Mouse (Mus musculus) ES-E14 (cell line): ENCODE measurements around the gene Setd7. TPM values are rescaled to one million over a fixed set of nuclear protein-coding genes. Genes with fewer than 3 reads are reported as not detected.
A peak's percentile ranks its signal among the peaks of the same experiment; 100 is the strongest.

ENCODE experiments used
- DNase-seq: peaks from one replicate; pipeline ENCODE4 v3.0.0-alpha.2; 2013; ENCODE audit warnings: low read depth, low spot score
- H3K27ac ChIP-seq: 2 replicates; pipeline ENCODE4 v1.5.1; 2012; ENCODE audit warnings: low read depth, mild to moderate bottlenecking, low read length, moderate library complexity, mixed read lengths; ENCODE audit not compliant: poor library complexity, insufficient read depth, severe bottlenecking
- H3K36me3 ChIP-seq: 2 replicates; pipeline ENCODE4 v1.6.1; 2012; ENCODE audit warnings: mild to moderate bottlenecking, low read length, moderate library complexity, mixed read lengths; ENCODE audit not compliant: control insufficient read depth, poor library complexity, insufficient read depth, severe bottlenecking
- H3K4me1 ChIP-seq, 2 experiments: fragments of 150-350 bp in 1 of 2; sonication (generic) in 1 of 2; 2 replicates each; pipeline ENCODE4 v1.6.1; 2012; ENCODE audit warnings: low read length in 2 of 2, mild to moderate bottlenecking in 1 of 2, mixed read lengths in 1 of 2; ENCODE audit not compliant: control insufficient read depth in 2 of 2, insufficient read depth in 2 of 2, poor library complexity in 1 of 2
- H3K4me3 ChIP-seq, 2 experiments: fragments of 150-350 bp in 1 of 2; sonication (generic) in 1 of 2; 2 replicates each; pipeline ENCODE4 v1.5.1; 2012; ENCODE audit warnings: low read length in 2 of 2, low read depth in 1 of 2, mild to moderate bottlenecking in 1 of 2, mixed read lengths in 1 of 2; ENCODE audit not compliant: insufficient read depth in 1 of 2, poor library complexity in 1 of 2, severe bottlenecking in 1 of 2
- H3K9ac ChIP-seq: 2 replicates; pipeline ENCODE4 v1.6.1; 2012; ENCODE audit warnings: low read depth, mild to moderate bottlenecking, low read length, mixed read lengths; ENCODE audit not compliant: poor library complexity, insufficient read depth, severe bottlenecking
- H3K9me3 ChIP-seq: fragments of 150-350 bp; sonication (generic); 2 replicates; pipeline ENCODE4 v1.6.1; 2012; ENCODE audit warnings: low read depth, mild to moderate bottlenecking, low read length; ENCODE audit not compliant: control insufficient read depth, insufficient read depth
- CHD2 ChIP-seq: IDR thresholded peaks from 2 replicates; pipeline ENCODE4 v1.6.1; 2014; ENCODE audit warnings: mild to moderate bottlenecking, low read depth, low read length, inconsistent platforms
- HCFC1 ChIP-seq: IDR thresholded peaks from 2 replicates; pipeline ENCODE4 v1.6.1; 2012; ENCODE audit warnings: low read length, inconsistent platforms, borderline replicate concordance; ENCODE audit not compliant: insufficient read depth
- MAFK ChIP-seq: IDR thresholded peaks from 2 replicates; pipeline ENCODE4 v1.6.1; 2014; ENCODE audit warnings: mild to moderate bottlenecking, low read depth, low read length, inconsistent platforms; ENCODE audit not compliant: insufficient read depth
- ZC3H11A ChIP-seq: IDR thresholded peaks from 2 replicates; pipeline ENCODE4 v1.6.1; 2012; ENCODE audit warnings: low read depth, mild to moderate bottlenecking, inconsistent platforms, low read length, borderline replicate concordance
- ZNF384 ChIP-seq: IDR thresholded peaks from 2 replicates; pipeline ENCODE4 v1.6.1; 2012; ENCODE audit warnings: low read depth, low read length, inconsistent platforms
- in situ Hi-C, 2 experiments: fragments of 600-800 bp; cut with MboI; formaldehyde crosslinking; loops; one replicate each; pipeline ENCODE4 v1.15.1; 2025; ENCODE audit warnings: low sequenced_read_pairs in 2 of 2, inconsistent platforms in 1 of 2; ENCODE audit not compliant: unreplicated experiment in 2 of 2
- total RNA-seq: library from RNA; depleted of rRNA; stranded (reverse); fragments of 300-350 nt; gene quantifications from 2 replicates; pipeline ENCODE4 v1.2.3, GENCODE M21; 2012

Setd7 gene
- total RNA-seq, 1 experiment = 17.5 TPM

DNA sequence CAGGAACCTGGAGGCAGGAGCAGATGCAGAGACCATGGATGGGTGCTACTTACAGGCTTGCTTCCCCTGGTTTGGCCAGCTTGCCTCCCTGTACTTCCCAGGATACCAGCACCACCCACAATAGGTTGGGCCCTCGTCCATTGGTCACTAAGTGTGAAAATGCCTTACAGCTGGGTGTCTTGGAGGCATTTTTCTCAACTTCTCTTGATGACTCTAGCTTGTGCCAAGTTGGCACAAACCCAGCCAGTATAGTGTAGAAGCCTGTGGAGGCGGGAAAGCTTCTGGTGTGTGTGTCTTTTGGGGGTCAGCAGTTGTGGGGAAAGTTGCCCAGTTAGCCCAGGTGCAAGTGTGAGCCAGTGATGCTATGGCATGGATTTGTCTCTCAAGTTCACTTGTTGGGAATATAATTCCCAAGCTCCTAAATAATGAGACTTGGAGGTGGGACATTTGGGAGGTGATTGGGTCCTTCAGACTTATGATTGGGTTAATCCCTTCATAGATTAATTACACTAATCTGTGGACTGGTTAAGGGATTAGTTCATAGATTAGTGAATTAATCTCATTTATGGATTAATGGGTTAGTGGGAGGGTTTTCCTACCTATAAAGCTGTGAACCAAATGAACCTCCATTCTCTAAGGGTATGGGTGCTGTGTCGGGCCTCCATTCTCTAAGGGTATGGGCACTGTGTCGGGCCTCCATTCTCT is 74.0 kb downstream of the Setd7 start:
- Histone ChIP-seq H3K4me1 (no peaks in the 10 kb centered on the region), H3K36me3 (no peaks in the 10 kb centered on the region), H3K27ac (no peak overlapping the region), H3K9ac (no peak overlapping the region), H3K9me3 (no peaks in the 10 kb centered on the region), H3K4me3 (no peak overlapping the region)
- in situ Hi-C loops = loop anchor here in 1 of 2 experiments (25.0 kb wide), 1 partner anchor 751 kb away; no protein-coding TSS in a partner anchor
- no peak for DNase-seq
- no peak for TF ChIP-seq ZC3H11A
- no peak for TF ChIP-seq ZNF384
- TF ChIP-seq HCFC1 = no peak
- no peak for TF ChIP-seq CHD2
- no peak for TF ChIP-seq MAFK

DNA sequence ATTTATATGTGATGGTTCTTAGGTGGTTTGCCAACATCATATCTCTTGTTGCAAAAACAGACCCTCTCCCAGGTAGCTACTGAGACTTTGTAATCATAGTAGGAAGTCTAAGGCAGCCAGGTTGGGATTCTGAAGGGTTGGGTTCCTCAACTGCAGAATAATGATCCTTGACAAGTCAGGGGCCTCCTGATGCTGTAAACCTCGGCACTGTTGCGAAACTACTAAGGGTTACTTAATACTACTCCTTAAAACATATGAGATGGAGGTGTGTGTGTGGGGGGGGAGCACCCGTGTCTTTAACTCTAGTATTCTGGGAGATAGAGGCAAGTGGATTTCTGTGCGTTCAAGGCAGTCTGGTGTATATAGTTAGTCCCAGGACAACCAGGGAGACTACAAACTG is 75.3 kb downstream of the Setd7 start:
- in situ Hi-C loops = loop anchor here in 1 of 2 experiments (25.0 kb wide), 1 partner anchor 752 kb away; no protein-coding TSS in a partner anchor
- Histone ChIP-seq H3K4me1 (no peaks in the 10 kb centered on the region), H3K9ac (no peak overlapping the region), H3K9me3 (no peaks in the 10 kb centered on the region), H3K36me3 (no peaks in the 10 kb centered on the region), H3K4me3 (no peak overlapping the region), H3K27ac (no peak overlapping the region)
- no peak for TF ChIP-seq ZNF384
- TF ChIP-seq ZC3H11A = no peak
- no peak for TF ChIP-seq MAFK
- TF ChIP-seq CHD2 = no peak
- TF ChIP-seq HCFC1 = no peak
- no peak for DNase-seq

DNA sequence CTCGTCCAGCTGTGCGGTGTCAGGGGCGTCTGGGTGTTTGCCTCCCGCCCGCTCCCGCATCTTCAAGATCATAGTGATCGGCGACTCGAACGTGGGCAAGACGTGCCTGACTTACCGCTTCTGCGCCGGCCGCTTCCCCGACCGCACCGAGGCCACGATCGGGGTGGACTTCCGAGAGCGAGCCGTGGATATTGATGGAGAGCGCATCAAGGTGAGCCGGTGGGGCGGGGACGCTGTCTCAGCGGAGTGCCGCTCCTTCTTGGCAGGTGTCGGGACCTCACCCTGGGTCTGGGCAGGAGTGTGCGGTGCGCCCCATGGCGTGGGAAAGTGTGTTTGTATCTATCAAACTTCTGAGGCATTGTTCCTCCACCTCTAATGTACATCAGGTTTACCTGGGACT is 76.3 kb downstream of the Setd7 start:
- Histone ChIP-seq H3K27ac (peak overlapping the region; percentile 11; the same call in 1 of the 2 replicates), H3K36me3 (no peaks in the 10 kb centered on the region), H3K4me1 (no peaks in the 10 kb centered on the region), H3K4me3 (peak overlapping the region; percentile 81 to 82), H3K9me3 (no peaks in the 10 kb centered on the region), H3K9ac (peak overlapping the region; percentile 83)
- DNase-seq = no peak
- in situ Hi-C loops = loop anchor here in 1 of 2 experiments (25.0 kb wide), 1 partner anchor 753 kb away; no protein-coding TSS in a partner anchor
- no peak for TF ChIP-seq CHD2
- 0 out of 2 replicates have a peak, but pooled peaks have one; percentile 11 for TF ChIP-seq ZC3H11A
- TF ChIP-seq ZNF384 = no peak
- TF ChIP-seq HCFC1 = no peak
- TF ChIP-seq MAFK = no peak

- peak within 1 kb of the TSS; percentile 63 for H3K27ac ChIP-seq
- peak within 1 kb of the TSS; percentile 96 for H3K9ac ChIP-seq
- H3K4me3 ChIP-seq = peak within 1 kb of the TSS; percentile 81 to 82
- no peaks in the 10 kb centered on the region for H3K9me3 ChIP-seq
- H3K36me3 ChIP-seq = no peaks in the 10 kb centered on the region
- peak; percentile 98 for TF ChIP-seq CHD2
- TF ChIP-seq ZNF384 = no peak
- peak; percentile 89 for TF ChIP-seq HCFC1
- in situ Hi-C loops = loop anchor here in 1 of 2 experiments (25.0 kb wide), 1 partner anchor 753 kb away; no protein-coding TSS in a partner anchor
- no peaks in the 10 kb centered on the region for H3K4me1 ChIP-seq
- peak; percentile 93 for DNase-seq
Observed at GRCm38 (mm10) chr3:51483741-51484359, 76.8 kb downstream of the Setd7 start, which contains the start of gene Rab33b. TSS of gene Rab33b (plus strand) at chr3:51483920.
